Mouse (Mus musculus): ENCODE measurements around the gene Trappc2l.

DNA sequence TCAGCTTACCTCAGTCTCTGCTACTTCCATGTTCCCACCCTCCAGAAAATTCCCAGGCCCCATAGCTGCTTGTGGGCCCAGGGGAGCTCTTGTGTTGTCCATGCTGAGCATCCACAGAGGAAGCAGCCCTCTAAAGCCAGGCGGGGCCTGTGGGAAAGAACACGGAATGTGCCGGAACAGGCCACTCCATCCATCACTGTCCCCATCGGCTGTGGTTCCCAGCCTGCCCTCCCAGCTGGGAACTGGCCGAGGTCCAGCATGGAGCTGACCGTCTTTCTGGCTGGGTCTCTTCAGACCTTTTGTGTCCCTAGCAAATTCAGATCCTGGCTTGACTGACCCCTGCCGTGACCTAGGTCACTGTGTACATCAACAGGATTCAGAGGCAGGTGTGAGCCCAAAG, 43.3 kb downstream of the Trappc2l start:
- TF ChIP-seq POLR2A (IDR thresholded peaks at IDR 0.05; ENCODE audit: borderline replicate concordance, low read depth, low read length) (no peak), CTCF (IDR thresholded peaks at IDR 0.05; ENCODE audit: low read depth, low read length) (no peak)
